Comparison of ENCODE assay signal across 19 mouse cellular contexts in the genomic region with DNA sequence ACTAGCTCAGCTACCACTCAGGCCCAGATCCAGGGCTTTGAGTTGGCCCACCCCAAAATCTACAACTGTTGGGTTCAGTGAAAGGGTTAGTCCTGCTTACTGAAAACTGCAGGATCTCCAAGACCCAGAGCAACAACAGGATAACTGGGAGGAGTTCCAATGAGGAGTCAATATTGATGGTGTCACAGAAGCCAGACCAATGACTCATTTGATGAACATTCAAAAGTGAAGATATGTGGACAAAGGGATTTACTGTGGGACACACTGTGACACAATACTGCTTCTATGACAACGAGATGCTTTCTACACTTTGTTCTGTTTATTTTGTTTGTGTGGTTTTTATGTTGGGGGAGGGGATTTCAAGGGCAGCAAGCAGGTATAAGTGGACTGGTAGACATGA. TPM values are rescaled to one million over a fixed set of nuclear protein-coding genes. Genes with fewer than 3 reads are reported as not detected.
DNase-seq lines count a peak whose midpoint lies in the region; TF ChIP-seq lines count a peak whose summit lies in the region.
"Had no signal": no experiment of that assay in that cellular context is flagged by ENCODE, and none has a peak within 500 bp of the region (broad histone marks: within the 10 kb centered on the region; RNA-seq: fewer than 3 reads in every experiment).

No protein-coding gene starts in this region.

- H3K9ac ChIP-seq in liver, adult 2 months (ENCODE audit: low read depth, low read length) = no peak overlapping the region
- H3K9ac ChIP-seq: embryonic facial prominence, embryonic 12.5 days; embryonic facial prominence, embryonic 15.5 days; forebrain, embryonic 12.5 days; forebrain, embryonic 15.5 days; hindbrain, embryonic 12.5 days; hindbrain, embryonic 15.5 days had no signal

- H3K27me3 ChIP-seq in liver, adult 2 months (ENCODE audit: control insufficient read depth, insufficient read depth, low read length) = no peaks in the 10 kb centered on the region
- H3K27me3 ChIP-seq: embryonic facial prominence, embryonic 12.5 days; embryonic facial prominence, embryonic 15.5 days; forebrain, embryonic 12.5 days; forebrain, embryonic 15.5 days; hindbrain, embryonic 12.5 days; hindbrain, embryonic 15.5 days had no signal

- TF ChIP-seq CTCF in liver, adult 2 months (IDR thresholded peaks at IDR 0.05; ENCODE audit: low read depth, low read length) = no peak

- DNase-seq in liver, adult 2 months (ENCODE audit: extremely low read depth, low read depth, low spot score) = peak; percentile 40
- DNase-seq in liver = no peak
- DNase-seq in 3T3-L1 (ENCODE audit: low read depth, low spot score) = peak; percentile 61
- peak; percentile 90 for DNase-seq in Muller cell, postnatal 12 days (ENCODE audit: inconsistent ontology term)
- DNase-seq in fibroblast of lung, adult 2 months (ENCODE audit: low read depth) = peak; percentile 40
- DNase-seq in testis, postnatal 10 days (ENCODE audit: low spot score) = no peak
- no peak for DNase-seq in layer of hippocampus, postnatal 25 days (ENCODE audit: extremely low spot score in 1 of 2, low spot score in 1 of 2)
- DNase-seq: adrenal gland, adult 8-10 months; adrenal gland, postnatal 25 days; cerebellum, adult 18-20 months; cerebellum, adult 9-10 months; cerebellum, postnatal 14 days; gastrocnemius, postnatal 25 days had no signal

- no peaks in the 10 kb centered on the region for H3K4me1 ChIP-seq in liver, adult 2 months (ENCODE audit: control insufficient read depth, insufficient read depth, low read length)
- H3K4me1 ChIP-seq: embryonic facial prominence, embryonic 12.5 days; embryonic facial prominence, embryonic 15.5 days; forebrain, embryonic 12.5 days; forebrain, embryonic 15.5 days; hindbrain, embryonic 12.5 days; hindbrain, embryonic 15.5 days had no signal

- H3K36me3 ChIP-seq in liver, adult 2 months (ENCODE audit: control insufficient read depth, insufficient read depth, low read length) = peaks cover 71% of the 10 kb centered on the region

- no peak overlapping the region for H3K4me3 ChIP-seq in liver, adult 2 months (ENCODE audit: insufficient read depth, low read depth, low read length)
- H3K4me3 ChIP-seq: embryonic facial prominence, embryonic 12.5 days; embryonic facial prominence, embryonic 15.5 days; forebrain, embryonic 12.5 days; forebrain, embryonic 15.5 days; hindbrain, embryonic 12.5 days; hindbrain, embryonic 15.5 days had no signal

- no peak overlapping the region for H3K27ac ChIP-seq in liver, adult 2 months (replicated peaks; ENCODE audit: insufficient read depth, low read depth, low read length)
- H3K27ac ChIP-seq: embryonic facial prominence, embryonic 12.5 days; embryonic facial prominence, embryonic 15.5 days; forebrain, embryonic 12.5 days; forebrain, embryonic 15.5 days; hindbrain, embryonic 12.5 days; hindbrain, embryonic 15.5 days had no signal

- 18% methylated on average over 1 of the region's 1 CpGs for WGBS in liver, adult 2 months

- TF ChIP-seq POLR2A in liver, adult 2 months (IDR thresholded peaks at IDR 0.05; ENCODE audit: extremely low read depth, insufficient read depth, low read length) = no peak

- no peaks in the 10 kb centered on the region for H3K79me2 ChIP-seq in liver, adult 2 months (ENCODE audit: control insufficient read depth, insufficient read depth, low read length)

RNA-seq across cellular contexts. Expression of a gene that starts 9.1 kb away (rescaled TPM):
- total RNA-seq in liver, adult 2 months (2014; rRNA removed) = 2.4 and 4.4 TPM in 2 replicates
- polyA plus RNA-seq in liver, adult 2 months (2012; rRNA removed) = 7.1 and 8.7 TPM in 2 replicates
- 10 to 100 TPM; 21.7 to 24.4 TPM for total RNA-seq in layer of hippocampus, postnatal 25 days (2021)

RNA-seq across cellular contexts. Expression of a gene that starts 26.9 kb away (rescaled TPM):
- total RNA-seq in liver, adult 2 months (2014; rRNA removed) = 44.5 and 53.2 TPM in 2 replicates
- 70.5 and 78.2 TPM in 2 replicates for polyA plus RNA-seq in liver, adult 2 months (2012; rRNA removed)
- 10 to 100 TPM; 46.4 to 48.1 TPM for total RNA-seq in layer of hippocampus, postnatal 25 days (2021)

RNA-seq across cellular contexts. Expression of a gene that starts 29.0 kb away (rescaled TPM):
- total RNA-seq in liver, adult 2 months (2014; rRNA removed) = 38.2 and 40.8 TPM in 2 replicates
- polyA plus RNA-seq in liver, adult 2 months (2012; rRNA removed) = 35.7 and 52.0 TPM in 2 replicates
- total RNA-seq in layer of hippocampus, postnatal 25 days (2021) = 10 to 100 TPM; 94.8 to 96.0 TPM

RNA-seq across cellular contexts. Expression of a gene that starts 29.0 kb away (rescaled TPM):
- total RNA-seq in liver, adult 2 months (2014; rRNA removed) = 31.5 and 32.8 TPM in 2 replicates
- polyA plus RNA-seq in liver, adult 2 months (2012; rRNA removed) = 41.0 and 45.0 TPM in 2 replicates
- 100 to 1,000 TPM; 133 to 170 TPM for total RNA-seq in layer of hippocampus, postnatal 25 days (2021)

RNA-seq across cellular contexts. Expression of a gene that starts 37.7 kb away (rescaled TPM):
- total RNA-seq in liver, adult 2 months (2014; rRNA removed) = 6.4 and 7.5 TPM in 2 replicates
- polyA plus RNA-seq in liver, adult 2 months (2012; rRNA removed) = 9.1 and 14.3 TPM in 2 replicates
- 10 to 100 TPM; 43.8 to 82.5 TPM for total RNA-seq in layer of hippocampus, postnatal 25 days (2021)

Comparison
In these comparisons a context has a peak if more than half of its experiments do, and no peak if none do; other contexts are left out.
1. DNase-seq: peak in liver, adult 2 months (single experiment), 3T3-L1 (single experiment), Muller cell, postnatal 12 days (single experiment) and fibroblast of lung, adult 2 months (single experiment); none in liver (single experiment), testis, postnatal 10 days (single experiment) and layer of hippocampus, postnatal 25 days (0 of 2).